Mouse (Mus musculus): ENCODE results near the gene Mical2.

Gene Mical2

DNA sequence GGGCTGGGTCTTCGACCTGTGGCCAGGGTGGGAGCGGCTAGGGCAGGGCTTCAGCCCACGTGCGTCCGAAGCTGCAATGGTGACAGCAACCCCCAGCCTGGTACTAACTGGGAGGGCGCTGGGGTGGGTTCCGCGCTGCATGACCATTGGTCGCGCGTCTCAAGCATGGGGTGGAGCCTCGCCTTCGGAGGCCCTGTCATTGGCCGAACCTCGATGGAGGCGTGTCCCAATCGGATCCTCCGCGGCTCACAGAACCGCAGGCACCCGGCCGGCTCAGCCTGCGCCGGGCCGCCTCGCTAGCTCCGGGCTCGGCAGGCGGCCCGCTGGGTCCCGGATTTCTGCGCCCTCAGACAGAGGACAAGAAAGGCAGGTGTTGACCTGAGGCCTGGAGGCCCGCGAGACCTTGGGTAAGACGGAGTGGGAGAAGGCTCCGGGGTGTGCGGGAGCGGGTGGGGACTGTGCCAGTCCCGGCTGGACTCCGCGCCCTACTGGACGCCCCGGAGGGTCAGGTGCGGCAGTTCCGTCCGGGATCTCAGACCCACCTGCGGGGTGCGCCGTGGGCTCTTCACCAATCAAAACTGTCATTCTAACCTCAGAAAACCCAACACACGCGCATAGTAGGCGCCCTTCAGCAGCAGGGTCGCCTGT lies at the start of gene Mical2:
Gene Mical2 (plus strand): TSS at position 242 of the 648 bp plus-strand sequence.
- DNase-seq (ENCODE audit: extremely low read depth, low read depth): no peak

DNA sequence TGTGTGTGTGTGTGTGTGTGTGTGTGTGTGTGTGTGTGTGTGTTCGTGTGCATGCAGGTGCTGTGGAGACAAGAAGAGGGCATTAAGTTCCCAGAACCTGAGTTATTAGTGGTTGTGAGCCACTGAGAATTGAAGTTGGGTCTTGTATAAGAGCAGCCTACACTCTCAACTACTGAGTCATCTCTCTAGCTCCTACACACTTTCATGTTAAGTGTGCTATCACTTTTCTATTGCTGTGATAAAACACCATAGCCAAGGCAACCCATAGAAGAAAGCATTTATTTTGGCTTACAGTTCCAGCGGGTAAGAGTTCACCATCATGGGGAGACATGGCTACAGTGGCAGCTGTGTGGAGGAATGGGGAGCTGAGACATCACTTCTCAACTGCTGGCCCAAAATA lies 49.0 kb upstream of the Mical2 start:
- DNase-seq (ENCODE audit: extremely low read depth, low read depth): no peak

DNA sequence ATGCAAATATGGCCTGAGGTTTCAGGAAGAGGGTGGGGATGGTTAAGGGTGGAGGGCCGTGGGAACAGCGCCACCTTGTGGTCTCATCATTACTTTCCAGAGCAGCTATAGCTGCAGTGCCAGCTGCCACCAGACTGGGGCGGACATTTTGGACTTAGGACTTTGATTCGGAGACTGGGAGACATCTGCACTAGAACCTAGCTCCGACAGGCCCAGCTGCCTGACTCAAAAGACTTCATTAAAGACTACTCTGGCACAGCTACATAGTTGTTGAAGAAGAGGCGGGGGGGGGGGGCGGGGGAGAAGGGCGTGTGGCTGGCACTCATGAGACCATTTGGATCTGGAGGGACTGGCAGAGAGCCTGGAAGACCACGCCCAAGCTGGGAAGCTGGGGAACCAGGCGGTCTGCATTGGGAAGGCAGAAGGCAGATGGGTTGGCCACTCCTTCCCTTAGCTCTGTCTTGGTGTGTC lies 45.4 kb upstream of the Mical2 start:
- DNase-seq (ENCODE audit: extremely low read depth, low read depth): no peak

DNA sequence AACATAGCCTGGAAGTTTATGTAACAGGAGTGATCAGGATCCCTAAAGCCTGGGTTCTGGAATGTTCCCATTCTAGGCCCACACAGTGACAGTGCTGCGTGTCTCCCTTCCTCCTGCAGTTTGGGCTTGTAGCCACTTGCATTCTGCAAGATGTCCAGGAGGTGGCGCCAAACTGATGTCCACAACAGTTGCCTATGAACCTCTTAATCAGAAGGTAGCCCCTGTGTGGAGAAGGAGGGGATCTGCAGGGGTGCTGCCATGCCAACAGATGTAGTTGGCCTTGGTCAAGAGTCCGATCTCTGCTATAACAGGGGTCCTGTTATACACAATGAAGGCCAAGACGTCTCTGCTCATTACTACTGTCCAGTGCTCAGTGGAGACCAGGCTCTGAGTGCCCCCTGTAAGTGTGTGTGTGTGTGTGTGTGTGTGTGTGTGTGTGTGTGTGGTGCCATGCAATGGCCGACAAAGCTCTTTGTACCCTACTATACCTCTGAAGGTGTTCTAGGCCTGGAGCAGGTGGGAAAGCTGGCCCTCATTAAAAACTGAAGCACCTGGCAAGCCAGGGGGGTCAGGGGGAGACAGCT lies 42.3 kb upstream of the Mical2 start:
- no peak for DNase-seq (ENCODE audit: extremely low read depth, low read depth)

DNA sequence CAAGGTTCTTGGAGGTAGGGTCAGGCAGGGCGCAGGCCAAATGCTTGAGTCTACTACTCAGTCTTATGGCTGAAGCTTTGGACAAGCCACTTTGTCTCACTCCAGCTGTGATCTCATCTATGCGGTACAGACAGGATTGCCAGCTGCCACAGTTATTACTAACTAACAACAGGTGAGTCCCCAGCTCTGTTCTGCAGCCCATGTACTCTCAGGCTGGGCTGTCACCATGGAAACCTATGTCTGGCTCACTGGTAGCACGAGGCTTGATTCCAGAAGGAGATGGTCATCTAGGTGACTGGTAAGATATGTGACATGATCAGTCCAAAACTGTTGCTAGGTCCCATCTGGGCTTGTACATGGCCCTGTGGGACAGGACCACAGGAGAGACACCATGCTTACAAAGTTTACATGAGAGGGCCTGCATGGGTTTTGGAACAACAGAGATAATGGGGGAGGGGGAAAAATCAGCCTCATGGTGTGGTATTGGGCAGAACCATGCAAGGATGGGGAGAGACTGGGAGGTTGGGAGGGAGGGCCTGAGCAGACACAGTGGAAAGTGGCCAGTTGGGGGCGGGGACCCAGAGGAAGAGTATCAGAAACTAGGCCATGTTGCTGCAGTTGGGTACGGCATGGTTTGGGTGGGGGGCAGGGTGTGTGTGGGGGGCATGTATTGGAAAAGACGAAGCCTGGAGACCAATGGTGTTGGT lies 41.0 kb upstream of the Mical2 start:
- DNase-seq (ENCODE audit: extremely low read depth, low read depth): no peak

DNA sequence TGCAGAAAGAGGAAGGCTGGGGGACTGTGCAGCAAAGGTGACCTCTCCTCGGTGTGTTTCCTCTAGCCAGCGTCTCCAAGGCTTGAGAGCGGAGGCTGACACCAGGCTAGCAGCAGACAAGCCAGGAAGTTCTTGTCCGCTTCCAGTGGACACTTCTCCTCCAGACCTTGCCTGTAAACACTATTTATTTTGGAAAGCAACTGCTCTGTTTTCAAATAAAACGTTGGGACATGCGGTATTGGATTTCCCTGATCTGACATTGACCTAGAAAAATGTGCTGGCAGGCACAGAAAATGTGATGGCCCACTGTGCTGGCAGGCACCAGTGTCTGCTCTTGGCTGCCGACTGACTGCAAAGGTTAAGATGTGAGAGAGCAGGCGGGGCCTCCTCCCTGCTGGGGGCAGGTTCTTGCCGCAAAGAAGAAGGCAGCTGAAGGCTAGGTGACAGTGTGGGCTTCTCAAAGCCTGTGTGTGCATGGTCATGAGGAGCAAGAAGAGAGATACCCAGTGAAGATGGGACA lies 40.4 kb upstream of the Mical2 start:
- no peak for DNase-seq (ENCODE audit: extremely low read depth, low read depth)

DNA sequence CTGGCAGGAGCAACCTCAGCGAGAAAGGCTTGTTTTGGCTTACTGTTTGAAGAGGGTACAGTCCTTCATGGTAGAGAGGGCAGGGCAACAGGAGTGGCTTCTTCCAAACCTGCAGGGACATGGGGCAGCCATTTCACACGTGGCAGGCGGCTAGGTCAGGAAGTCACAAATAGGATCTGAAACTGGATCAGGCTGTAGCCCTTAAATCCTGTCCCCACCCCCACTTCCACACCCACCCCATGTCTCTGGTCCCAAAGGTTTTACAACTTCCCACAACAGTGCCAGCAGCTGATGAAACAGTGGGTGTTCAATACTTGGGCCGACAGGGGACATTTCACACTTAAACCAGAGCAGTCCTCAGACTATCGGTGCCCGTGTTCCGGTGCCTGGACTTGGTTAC lies 38.8 kb upstream of the Mical2 start:
- DNase-seq (ENCODE audit: extremely low read depth, low read depth): no peak

DNA sequence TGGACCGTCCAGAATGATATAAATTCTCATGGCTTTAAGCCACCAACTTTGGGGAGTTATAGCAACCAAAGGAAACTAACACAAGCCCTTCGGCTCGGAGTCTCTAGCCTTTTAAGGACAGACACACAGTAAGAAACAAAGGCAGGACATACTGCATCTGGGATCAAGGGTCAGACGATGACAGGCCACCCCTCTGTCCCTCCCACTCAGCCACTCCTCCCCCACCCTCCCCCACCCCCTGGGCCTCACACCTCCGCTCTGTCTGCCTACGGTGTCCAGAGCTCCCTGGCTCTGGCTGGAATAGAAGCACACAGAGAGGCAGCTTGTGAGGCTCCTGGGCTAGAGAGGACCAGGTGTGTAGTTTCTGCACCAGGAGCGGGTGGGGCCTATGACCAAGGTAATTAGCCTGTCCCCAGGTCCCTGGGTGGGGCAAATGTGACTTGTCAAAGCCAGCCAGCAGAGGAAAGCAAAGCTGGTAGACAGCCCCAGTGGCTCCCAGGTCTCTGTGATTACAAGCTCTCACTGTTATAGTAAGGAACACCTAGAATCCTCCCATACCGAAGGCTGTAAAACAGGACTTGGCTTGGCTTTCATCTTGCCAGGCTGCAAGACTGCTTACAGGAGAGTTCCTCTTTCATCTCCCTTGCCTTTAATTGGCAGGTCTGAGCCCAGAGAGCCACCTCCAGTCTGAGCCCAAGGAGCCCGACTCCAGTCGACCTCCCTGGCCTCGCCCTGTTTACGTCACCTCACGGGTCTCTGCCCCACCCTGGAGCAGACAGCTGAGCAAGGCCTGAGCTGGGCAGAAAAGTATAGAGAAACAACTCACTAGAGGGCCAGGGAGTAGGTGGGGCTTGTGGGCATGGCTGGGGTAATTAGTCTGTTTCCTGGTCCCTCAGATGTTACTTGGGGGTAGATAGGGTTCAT lies 37.9 kb upstream of the Mical2 start:
- DNase-seq (ENCODE audit: extremely low read depth, low read depth): no peak

DNA sequence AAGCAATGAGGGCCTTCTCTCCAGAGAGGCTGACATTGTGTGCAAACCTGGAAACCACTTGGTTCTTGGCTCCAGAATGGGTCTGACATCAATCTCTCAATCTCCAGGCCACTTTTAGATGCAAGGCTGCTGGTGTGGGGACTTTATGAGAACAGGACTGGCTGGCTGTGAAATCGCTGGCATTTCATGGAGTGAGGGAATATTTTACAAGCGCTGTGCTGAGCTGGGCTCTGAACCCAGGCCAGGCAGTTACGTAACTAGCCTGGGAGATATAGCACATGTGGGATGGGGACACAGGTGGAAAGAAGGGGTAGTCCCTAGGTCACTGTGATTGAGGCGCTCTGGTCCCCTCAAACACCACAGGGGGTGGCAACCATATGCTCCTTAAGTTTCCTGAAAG lies 33.4 kb upstream of the Mical2 start:
- no peak for DNase-seq (ENCODE audit: extremely low read depth, low read depth)

DNA sequence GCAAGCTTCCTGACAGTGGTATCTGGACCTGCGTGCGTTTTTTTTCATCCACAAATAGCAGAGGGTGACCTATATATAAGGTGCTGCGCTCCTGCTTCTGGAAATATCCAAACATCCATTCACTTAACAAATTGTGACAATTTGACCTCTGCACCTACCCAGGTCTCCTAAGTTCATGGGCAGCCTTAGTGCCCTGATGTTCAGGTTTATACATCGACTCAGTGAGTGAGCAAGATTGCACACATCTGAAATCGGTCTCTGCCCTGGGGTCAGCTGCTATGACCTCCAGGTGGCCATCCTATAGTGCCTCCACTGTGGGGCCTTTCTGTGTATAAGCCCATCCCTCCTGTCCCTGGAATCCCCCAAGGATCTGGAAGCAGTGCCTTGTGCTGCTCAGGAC lies 32.9 kb upstream of the Mical2 start:
- no peak for DNase-seq (ENCODE audit: extremely low read depth, low read depth)

DNA sequence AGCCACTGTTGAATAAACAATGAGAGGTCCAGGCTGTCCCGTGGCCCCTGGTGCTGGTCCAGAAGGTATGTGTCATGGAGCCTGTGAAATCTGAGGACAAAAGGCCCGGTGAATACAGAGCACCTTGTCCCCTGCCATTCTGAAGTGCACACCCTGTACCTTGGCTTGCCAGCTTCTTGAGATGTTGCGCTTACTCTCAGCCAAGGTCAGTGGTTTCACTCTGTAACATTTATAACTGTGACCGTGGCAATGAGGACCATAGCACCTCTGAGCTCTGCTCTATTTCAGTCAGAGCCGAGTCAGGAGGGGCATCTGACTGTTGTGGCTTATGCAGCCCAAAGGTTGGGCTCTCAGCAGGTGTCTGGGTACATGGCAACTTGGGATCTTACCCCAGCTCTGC lies 31.4 kb upstream of the Mical2 start:
- no peak for DNase-seq (ENCODE audit: extremely low read depth, low read depth)

DNA sequence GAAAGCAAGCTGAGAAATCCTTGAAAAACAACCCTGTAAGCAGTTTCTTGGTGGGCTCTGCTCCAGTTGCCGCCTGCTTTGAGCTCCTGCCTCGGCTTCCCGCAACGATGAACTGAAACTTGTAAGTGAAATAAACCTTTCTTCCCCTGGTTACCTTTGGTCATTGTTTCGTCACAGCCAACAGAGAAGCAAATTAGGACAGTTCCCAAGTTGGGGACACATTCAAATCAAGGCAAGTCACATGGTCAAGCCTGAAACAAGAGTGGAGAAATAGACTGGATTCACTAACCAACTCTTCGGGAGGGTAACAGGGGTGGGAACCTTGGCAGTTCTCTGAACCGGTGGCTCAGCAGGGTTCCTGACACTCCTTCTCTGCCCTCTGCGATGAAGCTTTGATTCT lies 28.2 kb upstream of the Mical2 start:
- DNase-seq (ENCODE audit: extremely low read depth, low read depth): no peak

DNA sequence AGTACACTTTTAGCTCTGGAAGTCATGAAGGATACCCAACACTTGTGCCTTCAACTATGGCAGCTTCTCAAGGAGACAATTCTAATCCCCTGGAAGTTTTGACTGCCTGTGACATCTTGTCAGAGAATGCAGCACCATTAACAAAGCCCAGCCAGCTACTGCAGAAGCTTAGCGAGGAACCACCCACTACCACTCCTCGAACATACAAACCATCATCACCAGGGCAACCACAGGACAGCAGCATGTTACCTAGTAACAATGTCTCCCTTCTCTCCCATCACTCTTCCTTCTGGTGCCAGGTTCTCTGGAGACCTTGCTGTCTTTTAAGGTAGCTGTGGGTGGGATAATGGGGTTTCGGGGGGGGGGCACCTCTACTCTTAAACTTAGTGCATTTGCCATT lies 26.3 kb upstream of the Mical2 start:
- no peak for DNase-seq (ENCODE audit: extremely low read depth, low read depth)

DNA sequence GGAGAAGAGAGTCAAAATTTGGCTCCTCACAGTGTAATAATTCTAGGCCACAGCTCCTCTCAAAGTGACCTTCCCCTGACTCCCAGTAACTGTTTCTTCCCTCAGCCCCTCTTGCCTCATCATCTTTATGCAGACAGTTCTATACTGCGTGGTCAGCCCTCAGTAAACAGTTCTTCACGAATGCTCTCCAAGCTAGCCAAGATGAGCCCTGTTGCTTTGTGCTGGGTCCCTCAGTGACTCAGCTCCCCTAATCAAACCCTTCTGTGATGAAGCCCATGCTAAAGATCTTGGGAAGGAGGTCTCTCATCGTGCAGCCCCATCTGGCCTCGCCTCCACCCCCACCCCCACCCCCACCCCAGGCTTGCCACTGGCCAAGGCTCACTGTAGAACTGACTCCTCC lies 24.9 kb upstream of the Mical2 start:
- no peak for DNase-seq (ENCODE audit: extremely low read depth, low read depth)

DNA sequence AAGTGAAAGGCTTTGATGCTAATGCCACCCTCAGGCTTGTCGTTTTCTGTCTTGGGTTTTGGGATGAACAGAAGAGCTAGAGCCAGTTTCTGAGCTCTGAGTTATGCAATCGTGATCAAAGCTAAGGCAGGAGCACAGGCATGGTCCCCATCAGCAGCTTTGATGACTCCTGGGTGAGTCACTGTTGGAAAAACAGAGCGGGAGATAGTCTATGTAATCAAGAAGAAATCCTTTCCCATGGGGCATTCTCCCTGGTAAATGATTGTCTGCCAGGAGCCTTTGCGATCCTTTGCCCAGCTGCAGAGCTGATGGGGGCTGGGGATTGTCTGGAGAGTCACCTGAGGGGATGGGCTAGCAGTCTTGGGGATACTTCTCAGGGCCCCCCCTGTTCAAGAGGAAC lies 23.5 kb upstream of the Mical2 start:
- DNase-seq (ENCODE audit: extremely low read depth, low read depth): no peak

DNA sequence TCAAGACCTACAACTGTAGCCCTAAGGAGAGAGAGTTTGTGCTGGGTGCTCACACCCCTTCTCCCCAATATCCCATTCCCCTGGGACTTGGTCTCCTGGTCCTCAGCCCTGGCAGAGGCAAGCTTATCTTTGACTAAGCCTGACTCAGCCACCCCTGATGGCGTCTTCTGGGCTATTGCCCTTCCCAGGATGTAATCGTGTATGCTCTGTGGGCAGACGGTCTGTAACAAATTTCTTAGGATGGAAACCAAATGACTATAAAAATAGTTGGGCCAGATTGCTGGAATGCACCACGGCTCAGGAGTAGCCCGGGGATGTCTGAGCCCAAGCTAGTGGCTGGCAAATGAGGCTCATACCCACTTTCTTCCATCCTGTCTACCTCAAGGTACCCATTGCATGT lies 22.8 kb upstream of the Mical2 start:
- DNase-seq (ENCODE audit: extremely low read depth, low read depth): no peak

DNA sequence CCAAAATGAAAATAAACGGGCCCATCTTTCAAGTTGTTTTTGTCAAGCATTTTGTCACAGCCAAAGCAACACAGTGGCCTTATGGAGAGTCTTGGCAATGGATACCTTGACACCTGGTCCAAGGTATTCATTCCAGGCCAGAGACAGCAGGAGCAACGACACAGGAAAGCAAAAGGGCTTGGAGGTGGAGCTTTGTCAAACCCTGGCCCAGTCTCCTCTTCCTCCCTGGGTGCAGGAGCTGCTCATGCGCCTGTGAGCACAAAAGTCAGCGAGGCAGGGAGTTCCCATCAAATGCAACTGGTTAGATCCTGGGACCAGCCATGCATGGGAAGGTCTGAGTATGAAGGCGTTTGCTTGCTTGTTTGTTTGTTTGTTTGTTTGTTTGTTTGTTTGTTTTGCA lies 21.7 kb upstream of the Mical2 start:
- no peak for DNase-seq (ENCODE audit: extremely low read depth, low read depth)

DNA sequence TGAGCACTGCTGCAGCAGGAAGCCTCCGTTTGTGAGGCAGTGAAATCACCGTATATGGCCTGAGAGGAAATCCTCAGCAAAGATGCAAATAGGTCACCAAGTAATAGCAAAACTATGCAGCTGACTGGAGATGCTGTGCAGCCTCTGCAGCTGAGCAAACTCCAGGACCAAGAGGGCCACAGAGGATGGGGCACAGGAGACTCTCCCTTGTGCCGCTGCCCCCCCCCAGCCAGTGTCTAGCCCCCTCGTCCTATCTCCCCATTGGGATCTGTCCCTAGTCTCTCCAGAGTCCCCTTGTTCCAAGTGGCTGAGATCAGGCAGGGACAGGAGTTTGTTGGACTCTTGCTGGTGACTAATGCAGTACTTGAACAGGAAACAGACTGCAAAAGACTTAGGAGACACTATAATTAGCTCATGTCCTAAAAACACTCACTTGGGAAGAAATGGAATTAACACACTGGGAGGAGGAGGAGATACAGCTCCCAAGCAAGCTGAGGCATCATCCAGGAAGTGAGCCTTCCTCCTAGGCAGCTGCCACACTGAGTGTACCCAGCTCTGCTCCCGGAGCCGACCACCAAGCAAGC lies 21.2 kb upstream of the Mical2 start:
- DNase-seq (ENCODE audit: extremely low read depth, low read depth): no peak

DNA sequence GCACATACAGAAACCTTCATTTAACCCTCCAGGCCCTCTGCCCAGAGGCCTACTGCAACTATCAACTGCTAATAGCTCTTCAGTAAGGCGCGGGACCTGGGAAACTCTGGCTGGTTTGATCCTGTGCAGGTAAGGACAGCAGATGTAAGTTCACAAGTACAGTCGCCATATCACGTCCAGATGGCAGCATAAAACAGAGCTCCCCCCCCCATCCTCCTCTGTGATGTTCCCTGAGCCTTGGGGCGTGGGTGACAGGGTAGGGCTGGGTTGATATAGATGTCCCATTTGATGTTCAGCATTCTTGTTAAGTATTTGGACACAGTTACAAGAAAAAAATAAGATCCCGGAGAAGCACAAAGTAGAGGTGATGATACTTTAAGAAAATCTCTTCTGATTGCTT lies 20.1 kb upstream of the Mical2 start:
- DNase-seq (ENCODE audit: extremely low read depth, low read depth): no peak

DNA sequence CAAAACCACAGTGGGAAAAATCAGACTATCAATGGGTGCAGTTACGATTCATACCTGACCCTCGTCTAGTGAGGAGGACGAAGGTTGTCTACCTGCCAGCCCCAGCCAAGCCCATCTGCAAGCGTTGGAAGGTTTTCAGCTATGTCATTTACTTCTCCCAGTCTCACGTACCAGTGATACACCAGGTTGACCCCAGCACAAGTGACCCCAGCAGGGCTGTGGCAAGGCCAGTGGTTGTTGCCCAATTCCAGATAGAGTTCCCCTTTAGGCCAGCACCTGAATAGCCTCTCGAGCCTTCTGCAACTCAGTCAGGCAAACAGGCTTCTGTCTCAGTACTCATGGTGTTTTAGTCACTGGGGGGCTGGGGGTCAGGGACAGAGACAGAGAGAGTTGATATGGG lies 17.9 kb upstream of the Mical2 start:
- DNase-seq (ENCODE audit: extremely low read depth, low read depth): no peak

All from MEL-GATA-1-ER (cell line).